Mouse (Mus musculus): ENCODE data around the gene Ttc27. TPM values are rescaled to one million over a fixed set of nuclear protein-coding genes. Genes with fewer than 3 reads are reported as not detected.

The Ttc27 gene
- total RNA-seq, 2 experiments from 2014 or later = 27.7 to 28.5 TPM

DNA sequence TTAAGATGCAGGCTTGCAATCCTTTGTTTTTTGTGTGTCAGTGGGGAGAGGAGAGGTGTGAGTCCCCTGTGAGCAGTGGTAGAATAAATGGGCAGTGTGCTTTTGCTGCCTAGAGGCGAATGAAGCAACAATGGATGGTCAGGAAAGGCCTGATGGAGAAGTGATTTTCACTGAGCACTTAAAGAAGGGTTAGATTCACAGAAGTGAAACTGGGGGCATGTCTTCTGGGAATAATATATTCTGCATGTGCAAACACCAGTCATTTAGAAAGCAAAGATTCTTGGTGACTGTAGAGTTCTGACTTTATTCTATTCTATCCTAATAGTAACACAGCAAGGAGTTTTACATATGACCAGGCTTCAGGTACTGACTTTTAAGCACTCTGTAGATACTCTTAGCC is 90.8 kb downstream of the Ttc27 start:
- no peak for TF ChIP-seq CTCF (conservative IDR thresholded peaks at IDR 0.05)
- Histone ChIP-seq H3K4me3 (no peak overlapping the region), H3K27ac (no peak overlapping the region)
- no peak for DNase-seq (ENCODE audit: low spot score in 2 of 2)

DNA sequence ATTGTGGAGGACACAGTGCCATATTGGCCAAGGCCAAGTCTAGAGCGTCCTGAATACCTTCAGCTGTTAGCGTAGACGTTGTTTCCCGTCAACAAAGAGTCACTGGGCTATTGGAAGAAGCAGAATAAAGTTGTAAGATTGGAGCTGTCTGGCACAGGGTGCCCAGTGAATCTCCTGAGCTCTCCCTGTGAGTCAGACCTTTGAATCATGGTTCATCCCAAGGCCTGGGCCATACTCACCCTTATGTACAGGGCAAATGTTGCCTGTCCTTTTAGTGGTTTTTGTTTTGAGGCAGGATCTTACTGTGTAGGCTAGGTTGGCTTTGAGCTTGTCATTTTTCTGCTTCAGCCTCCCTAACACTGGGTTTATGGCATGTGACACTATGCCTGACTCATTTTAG is 91.4 kb downstream of the Ttc27 start:
- no peak for DNase-seq (ENCODE audit: low spot score in 2 of 2)

GRCm38 (mm10) chr17:74810892-74811625 is 93.5 kb downstream of the Ttc27 start:
- Histone ChIP-seq H3K27ac (no peak overlapping the region), H3K4me3 (no peak overlapping the region)
- peak; percentile 52 to 63 for DNase-seq (ENCODE audit: low spot score in 2 of 2)
- TF ChIP-seq CTCF (conservative IDR thresholded peaks at IDR 0.05) = peak; percentile 81

More for the DNA sequence above, 91.4 kb downstream of the Ttc27 start:
- Histone ChIP-seq H3K4me3 (no peak overlapping the region), H3K27ac (no peak overlapping the region)
- no peak for TF ChIP-seq CTCF (conservative IDR thresholded peaks at IDR 0.05)

DNA sequence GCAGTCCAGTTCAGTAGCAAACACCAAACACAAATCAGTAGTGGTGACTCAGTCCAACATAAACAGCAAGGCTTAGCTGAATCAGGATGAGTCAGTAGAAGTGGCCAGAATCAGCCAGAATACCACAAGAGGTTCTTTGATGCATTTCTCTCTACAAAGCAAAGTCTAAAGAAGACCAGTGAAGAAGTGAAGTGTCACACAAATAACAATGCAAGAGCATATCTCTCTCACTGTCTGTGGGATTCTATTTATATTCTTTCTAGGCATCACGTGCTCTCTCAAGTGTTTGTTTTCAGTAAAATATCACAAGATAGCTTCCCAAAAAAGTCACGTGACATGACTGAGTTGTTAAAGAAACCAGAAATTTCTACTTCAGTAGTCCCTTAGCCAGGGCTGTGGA is 102.2 kb downstream of the Ttc27 start:
- no peak for DNase-seq (ENCODE audit: low spot score in 2 of 2)
- no peak overlapping the region for H3K4me3 ChIP-seq
- TF ChIP-seq CTCF (conservative IDR thresholded peaks at IDR 0.05) = no peak
- H3K27ac ChIP-seq = no peak overlapping the region

DNA sequence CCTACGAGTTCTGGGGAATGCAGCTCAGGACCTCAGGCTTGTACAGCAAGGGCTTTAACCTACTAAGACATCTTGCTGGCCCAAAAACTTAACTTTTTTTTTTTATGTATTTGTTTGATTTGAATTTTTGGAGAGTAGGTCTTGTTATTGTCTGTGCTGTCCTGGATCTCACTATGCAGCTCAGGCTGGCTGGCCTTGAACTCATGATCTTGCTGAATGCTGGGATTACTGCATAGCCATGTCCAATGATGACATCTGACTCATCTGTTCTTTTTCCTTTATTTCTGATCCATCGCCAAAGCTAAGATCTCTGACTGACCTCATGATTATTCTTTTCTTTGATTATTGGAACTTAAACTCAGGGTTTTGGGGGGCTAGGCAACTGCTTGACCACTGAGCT is 113.3 kb downstream of the Ttc27 start:
- Histone ChIP-seq H3K27ac (no peak overlapping the region), H3K4me3 (no peak overlapping the region)
- no peak for DNase-seq (ENCODE audit: low spot score in 2 of 2)
- TF ChIP-seq CTCF (conservative IDR thresholded peaks at IDR 0.05) = no peak

DNA sequence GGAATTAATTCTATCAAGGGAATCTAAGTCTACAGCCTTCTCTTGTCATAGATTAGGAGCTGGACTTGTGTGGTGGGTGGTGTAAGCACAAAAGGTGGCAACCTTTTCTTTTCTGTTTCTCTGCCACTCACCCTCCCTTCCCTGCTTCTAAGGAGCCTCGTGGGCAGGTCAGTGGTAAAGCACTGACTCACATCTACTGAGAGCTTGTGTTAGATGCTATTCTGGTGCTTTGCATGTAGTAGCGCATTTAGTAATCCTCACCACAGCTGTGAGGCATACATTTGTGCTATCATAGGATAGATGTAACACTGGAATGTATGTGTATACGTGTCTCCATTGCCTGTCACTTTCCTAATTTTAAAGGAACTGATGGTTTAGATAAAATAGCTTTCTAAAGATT is 124.2 kb downstream of the Ttc27 start:
- DNase-seq (ENCODE audit: low spot score in 2 of 2) = no peak
- H3K27ac ChIP-seq = no peak overlapping the region
- H3K4me3 ChIP-seq = no peak overlapping the region
- no peak for TF ChIP-seq CTCF (conservative IDR thresholded peaks at IDR 0.05)

DNA sequence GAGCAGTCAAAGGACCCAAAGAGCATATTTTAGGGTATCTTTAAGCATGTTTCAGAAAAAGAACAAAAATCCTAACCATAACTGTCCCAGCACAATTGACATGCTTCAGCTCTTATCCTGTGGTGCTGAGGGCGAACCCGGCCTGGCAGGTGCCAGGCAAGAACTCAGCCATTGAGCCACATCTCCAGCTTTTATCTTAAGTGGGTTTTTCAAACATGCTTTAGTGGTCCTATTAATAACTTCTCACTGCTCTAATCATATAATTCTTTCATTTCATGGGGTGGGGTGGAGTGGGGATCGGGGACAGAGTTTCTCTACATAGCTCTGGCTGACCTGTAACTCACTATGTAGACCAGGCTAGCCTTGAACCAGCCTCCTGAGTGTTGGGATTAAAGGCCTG is 125.1 kb downstream of the Ttc27 start:
- H3K27ac ChIP-seq = no peak overlapping the region
- no peak overlapping the region for H3K4me3 ChIP-seq
- TF ChIP-seq CTCF (conservative IDR thresholded peaks at IDR 0.05) = no peak
- no peak for DNase-seq (ENCODE audit: low spot score in 2 of 2)

DNA sequence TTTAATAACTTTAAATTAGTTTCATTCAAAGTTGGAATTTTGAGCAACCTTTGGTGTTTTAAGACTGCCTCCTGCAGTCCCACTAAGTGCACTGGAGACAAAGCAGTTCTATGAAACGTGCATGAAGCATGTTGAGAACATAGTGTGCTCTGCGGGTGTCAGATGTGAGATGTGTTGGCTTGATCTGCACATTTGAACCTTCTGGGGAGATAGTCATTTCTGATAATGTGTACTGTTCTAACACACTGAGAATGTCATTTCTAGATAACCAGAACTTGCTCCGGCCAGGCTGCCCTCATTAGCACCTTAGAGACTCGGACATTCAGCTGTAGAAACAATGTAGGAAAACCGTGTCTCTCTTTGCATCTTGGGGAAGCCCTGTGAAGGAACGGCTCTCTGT is 126.0 kb downstream of the Ttc27 start:
- H3K4me3 ChIP-seq = no peak overlapping the region
- H3K27ac ChIP-seq = no peak overlapping the region
- DNase-seq (ENCODE audit: low spot score in 2 of 2) = no peak
- TF ChIP-seq CTCF (conservative IDR thresholded peaks at IDR 0.05) = no peak

- no peak for DNase-seq (ENCODE audit: low spot score in 2 of 2)
- Histone ChIP-seq H3K4me3 (no peak overlapping the region), H3K27ac (no peak overlapping the region)
- no peak for TF ChIP-seq CTCF (conservative IDR thresholded peaks at IDR 0.05)
These were observed 128.7 kb downstream of the Ttc27 start for GRCm38 (mm10) chr17:74846031-74846891.

GRCm38 (mm10) chr17:74850216-74850615 is 132.7 kb downstream of the Ttc27 start:
- TF ChIP-seq CTCF (conservative IDR thresholded peaks at IDR 0.05) = no peak
- DNase-seq (ENCODE audit: low spot score in 2 of 2) = no peak
- Histone ChIP-seq H3K4me3 (no peak overlapping the region), H3K27ac (no peak overlapping the region)

DNA sequence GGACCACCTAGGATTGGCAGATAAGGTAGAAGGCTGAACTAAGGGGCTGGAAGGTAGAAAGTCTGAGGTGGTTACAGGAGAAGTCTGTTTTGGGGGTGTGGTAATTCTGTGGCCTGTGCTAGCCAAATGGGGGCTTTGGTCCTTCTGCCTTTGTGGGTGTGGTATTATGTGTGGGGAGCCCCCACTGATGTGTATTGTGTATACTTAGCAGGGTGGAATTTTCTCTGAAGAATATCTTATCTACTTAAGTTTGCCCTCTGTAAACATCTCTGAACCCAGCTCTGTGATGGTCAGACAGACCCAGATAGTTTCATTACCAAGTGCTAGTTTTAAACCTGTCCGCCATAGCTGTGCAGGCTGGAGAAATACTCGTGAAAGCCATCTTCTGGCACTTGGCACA is 141.8 kb downstream of the Ttc27 start:
- TF ChIP-seq CTCF (conservative IDR thresholded peaks at IDR 0.05) = no peak
- no peak for DNase-seq (ENCODE audit: low spot score in 2 of 2)
- no peak overlapping the region for H3K27ac ChIP-seq
- H3K4me3 ChIP-seq = no peak overlapping the region

DNA sequence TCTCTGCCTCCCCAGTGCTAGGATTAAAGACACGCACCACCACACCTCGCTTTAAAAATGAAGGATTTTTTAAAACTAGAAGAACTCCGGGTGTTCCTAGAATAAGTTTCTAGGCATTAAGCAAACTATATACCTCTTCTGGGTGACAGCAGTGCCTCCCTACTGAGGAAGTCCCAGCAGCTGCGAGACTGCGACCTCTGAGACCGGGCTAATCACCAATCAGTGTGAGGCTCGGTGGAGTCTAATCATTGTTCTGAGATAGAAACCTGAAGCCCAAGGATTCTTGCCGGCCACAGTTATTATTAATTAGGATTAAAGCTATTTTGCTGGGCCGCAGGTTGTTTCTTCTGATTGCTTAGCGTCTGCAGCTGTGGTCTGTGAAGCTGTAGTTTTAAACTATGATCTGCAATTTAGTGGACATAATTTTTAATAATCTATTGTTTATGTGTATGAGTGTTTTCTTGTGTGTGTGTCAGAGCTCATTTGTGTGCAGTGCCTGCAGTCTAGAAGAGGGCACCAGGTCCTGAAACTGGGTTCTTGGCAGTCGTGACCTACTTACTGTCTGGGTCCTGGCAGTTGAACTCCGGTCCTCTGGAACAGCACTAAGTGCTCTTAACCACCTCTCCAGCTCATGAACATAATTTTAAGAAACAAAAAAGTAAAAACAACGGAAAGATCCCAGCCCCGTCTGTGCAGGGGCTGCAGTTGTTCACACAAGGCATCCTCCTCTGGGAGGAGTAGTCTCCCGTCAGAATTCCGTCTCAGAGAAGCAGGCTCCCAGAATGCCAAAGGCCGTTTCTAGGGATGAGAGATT is 142.9 kb downstream of the Ttc27 start:
- TF ChIP-seq CTCF (conservative IDR thresholded peaks at IDR 0.05) = no peak
- Histone ChIP-seq H3K27ac (no peak overlapping the region; the same call in 1 of the 2 replicates), H3K4me3 (no peak overlapping the region)
- no peak for DNase-seq (ENCODE audit: low spot score in 2 of 2)

- no peak for DNase-seq (ENCODE audit: low spot score in 2 of 2)
- no peak overlapping the region for H3K27ac ChIP-seq
- no peak for TF ChIP-seq CTCF (conservative IDR thresholded peaks at IDR 0.05)
- H3K4me3 ChIP-seq = no peak overlapping the region
These were observed 146.3 kb downstream of the Ttc27 start for GRCm38 (mm10) chr17:74863845-74864244.
